Mouse (Mus musculus) layer of hippocampus, adult 6 months (tissue): Measurements from ENCODE around the gene Hipk3. TPM values are rescaled to one million over a fixed set of nuclear protein-coding genes. Genes with fewer than 3 reads are reported as not detected.

ENCODE experiments used
- long read RNA-seq, 2 experiments: library from polyadenylated mRNA; unstranded; transcript quantifications; one replicate each; pipeline ENCODE4 v2.0.0; 2019 to 2020
- microRNA-seq: library from miRNA; unstranded; fragments of <30 nt; microRNA quantifications from one replicate; pipeline ENCODE4 v1.2.0, GENCODE M21; 2020
- polyA plus RNA-seq: library from polyadenylated mRNA; unstranded; fragments of <200 nt; fragmentation: Nextera tagmentation; gene quantifications from 2 replicates; pipeline ENCODE4 v1.2.3, GENCODE M21; 2021

Gene Hipk3
- polyA plus RNA-seq: 17.7 and 19.2 TPM in 2 replicates
- long read RNA-seq, experiment 1, partial matches to known transcripts: 0 of 15 reads
- long read RNA-seq, experiment 1, other reads (novel, unspliced or antisense): 15 of 15 reads
- long read RNA-seq, experiment 2, full-length matches to known transcripts: 7 of 24 reads
- long read RNA-seq, experiment 2, partial matches to known transcripts: 9 of 24 reads
- long read RNA-seq, experiment 2, other reads (novel, unspliced or antisense): 8 of 24 reads

DNA sequence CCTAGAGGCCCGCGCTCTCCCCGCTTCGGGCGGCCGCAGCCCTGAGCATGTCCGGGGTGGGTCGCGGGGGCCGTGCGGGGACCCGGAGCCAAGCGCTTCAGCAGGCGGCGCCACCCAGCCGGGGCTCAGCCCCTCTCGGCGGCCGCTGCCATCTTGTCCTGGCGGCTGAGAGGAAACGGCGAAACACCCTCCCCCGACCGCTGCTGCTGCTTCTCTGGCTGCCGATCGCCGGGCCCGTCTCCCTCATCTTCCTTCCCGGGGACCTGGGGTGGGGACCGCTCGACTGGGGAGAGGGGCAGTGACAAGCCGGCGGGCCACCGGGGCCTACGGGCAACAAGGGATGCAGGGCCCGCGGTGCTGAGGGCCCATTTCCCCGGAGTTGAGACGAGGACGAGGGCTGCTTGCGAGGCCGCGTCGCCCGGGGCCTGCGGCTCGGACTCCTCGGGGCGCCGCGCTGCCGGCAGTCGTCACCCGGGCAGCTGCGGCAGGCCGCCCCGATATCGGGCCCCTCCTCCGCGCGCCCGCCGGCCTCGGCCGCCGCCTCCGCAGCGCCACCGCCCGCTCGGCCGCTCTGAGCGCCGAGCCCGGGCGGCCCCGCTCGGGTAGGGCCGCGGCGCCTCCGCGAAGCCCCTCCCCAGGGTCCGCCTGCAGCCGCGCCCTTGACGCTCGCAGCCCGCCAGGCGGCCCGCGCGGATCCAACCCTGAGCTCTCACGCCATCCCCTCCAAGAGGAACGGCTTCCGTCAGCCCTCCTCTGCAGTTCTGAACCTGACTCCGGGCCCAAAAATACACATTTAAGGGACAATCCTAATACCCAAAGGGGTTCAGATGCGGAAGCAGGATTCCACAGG is at the start of gene Hipk3:
Gene Hipk3 (minus strand): TSS at position 496 of the 850 bp plus-strand sequence.

GRCm38 (mm10) chr2:104410963-104411545 is 83.2 kb downstream of the Hipk3 start, which contains the start of gene D430041D05Rik:
Gene D430041D05Rik, minus strand, starts transcription at chr2:104411013.

Small RNAs within 50 kb of the gene (microRNA-seq; reads per million reads assigned to microRNA genes)
- not detected for gene Mir1902

Other genes starting within 250 kb of the Hipk3 start
- gene D430041D05Rik, start 83.4 kb downstream of the Hipk3 start, polyA plus RNA-seq: 16.4 and 18.6 TPM in 2 replicates
- 34.5 and 36.4 TPM in 2 replicates for gene Cstf3, start 96.1 kb upstream of the Hipk3 start, polyA plus RNA-seq
- gene Tcp11l1, start 217.7 kb upstream of the Hipk3 start, polyA plus RNA-seq: 13.4 and 15.5 TPM in 2 replicates
- not detected in 2 replicates for gene Pin1rt1, start 221.9 kb upstream of the Hipk3 start, polyA plus RNA-seq
- 2.2 and 2.3 TPM in 2 replicates for gene Depdc7, start 248.4 kb upstream of the Hipk3 start, polyA plus RNA-seq